16 mouse cellular contexts compared by ENCODE assay signal in the genomic region with DNA sequence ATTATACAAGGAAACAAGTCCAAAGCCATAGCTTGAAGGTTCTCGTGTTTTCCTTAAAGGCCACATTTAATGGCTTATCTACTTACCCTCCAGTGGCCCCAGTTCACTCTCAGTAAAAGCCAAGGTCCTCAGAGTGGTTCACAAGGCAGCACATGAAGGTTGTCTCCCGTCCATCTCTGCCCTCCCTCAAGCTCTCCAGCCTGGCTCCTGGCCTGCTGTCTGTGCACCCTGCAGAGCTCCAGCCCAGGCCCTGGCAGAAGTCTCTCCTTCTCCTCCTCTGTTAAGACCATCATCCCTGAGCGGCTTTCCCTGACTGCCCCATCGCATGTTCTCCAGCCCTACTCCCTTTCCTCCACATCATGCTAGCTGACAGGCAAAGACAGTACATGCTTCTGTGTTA. TPM values are rescaled to one million over a fixed set of nuclear protein-coding genes. Genes with fewer than 3 reads are reported as not detected.
A peak's percentile ranks its signal among the peaks of the same experiment; 100 is the strongest.
DNase-seq lines count a peak whose midpoint lies in the region; ATAC-seq lines count a peak whose summit lies in the region.
"Had no signal": no experiment of that assay in that cellular context is flagged by ENCODE, and none has a peak within 500 bp of the region (broad histone marks: within the 10 kb centered on the region; RNA-seq: fewer than 3 reads in every experiment).

No protein-coding gene starts in this region.

- peaks cover 18% of the 10 kb centered on the region for H3K4me1 ChIP-seq in heart, embryonic 15.5 days (replicated peaks)
- H3K4me1 ChIP-seq: forebrain, embryonic 10.5 days; hindbrain, embryonic 10.5 days had no signal

- H3K36me3 ChIP-seq in heart, embryonic 15.5 days, result no peaks in the 10 kb centered on the region
- H3K36me3 ChIP-seq: forebrain, embryonic 10.5 days; hindbrain, embryonic 10.5 days had no signal

- H3K9me3 ChIP-seq in heart, embryonic 15.5 days (replicated peaks), result no peaks in the 10 kb centered on the region
- H3K9me3 ChIP-seq: forebrain, embryonic 10.5 days; hindbrain, embryonic 10.5 days had no signal

- peak overlapping the region; percentile 29 for H3K27ac ChIP-seq in heart, embryonic 15.5 days
- H3K27ac ChIP-seq: forebrain, embryonic 10.5 days; hindbrain, embryonic 10.5 days; hindbrain, postnatal 0 days had no signal

- no peak for ATAC-seq in heart, embryonic 15.5 days (replicated peaks; ENCODE audit: insufficient number of reproducible peaks, insufficient read depth, low FRiP score, low read depth)
- ATAC-seq: hindbrain, postnatal 0 days had no signal

- H3K9ac ChIP-seq in heart, embryonic 15.5 days, result no peak overlapping the region
- H3K9ac ChIP-seq: liver, postnatal 0 days had no signal

- peak; percentile 51 to 65 for DNase-seq in cerebellum, adult 18-20 months
- no peak for DNase-seq in cerebellum, adult 8-10 months
- no peak for DNase-seq in heart, adult 18-20 months
- DNase-seq in NIH3T3 (ENCODE audit: low read depth), result peak; percentile 28
- peak; percentile 46 to 50 for DNase-seq in cerebellum, postnatal 36 days
- no peak for DNase-seq in layer of hippocampus, adult 9-10 months (ENCODE audit: low spot score)
- DNase-seq in frontal cortex, postnatal 10 days (ENCODE audit: low spot score in 2 of 2), result no peak
- DNase-seq: right cerebral cortex, postnatal 25 days had no signal

- no peak overlapping the region for H3K4me2 ChIP-seq in heart, embryonic 15.5 days
- H3K4me2 ChIP-seq: midbrain, embryonic 11.5 days had no signal

- no peaks in the 10 kb centered on the region for H3K27me3 ChIP-seq in heart, embryonic 15.5 days
- H3K27me3 ChIP-seq: CH12.LX had no signal

- WGBS in heart, embryonic 15.5 days, result 72% methylated on average over 4 of the region's 4 CpGs

- no peak overlapping the region for H3K4me3 ChIP-seq in heart, embryonic 15.5 days
- H3K4me3 ChIP-seq: forebrain, embryonic 10.5 days; hindbrain, embryonic 10.5 days had no signal

RNA-seq across cellular contexts. Expression of a gene that starts 20.4 kb away (rescaled TPM):
- polyA plus RNA-seq in heart, embryonic 15.5 days (2015; fragmentation: Nextera tagmentation; extraction: Ambion mirVana), result 56.2 and 63.8 TPM in 2 replicates
- 100 to 1,000 TPM; 384 to 401 TPM for total RNA-seq in heart, adult 18-20 months (2021)
- total RNA-seq: MEL had no signal

Comparison
In these comparisons a context has a peak if more than half of its experiments do, and no peak if none do; other contexts are left out.
1. DNase-seq: peak in cerebellum, adult 18-20 months (2 of 2), NIH3T3 (single experiment) and cerebellum, postnatal 36 days (2 of 2); none in cerebellum, adult 8-10 months (single experiment), heart, adult 18-20 months (0 of 2), layer of hippocampus, adult 9-10 months (single experiment) and frontal cortex, postnatal 10 days (0 of 2).